Mouse (Mus musculus) bone marrow macrophage, adult 2 months (primary cell): ENCODE results near the gene Ralbp1. TPM values are rescaled to one million over a fixed set of nuclear protein-coding genes. Genes with fewer than 3 reads are reported as not detected.

Source experiments
- H3K27ac ChIP-seq: 2 replicates; pipeline ENCODE4 v1.5.1; 2012; ENCODE audit warnings: low read depth, low read length; ENCODE audit not compliant: insufficient read depth
- H3K4me1 ChIP-seq: 2 replicates; pipeline ENCODE4 v1.6.1; 2012; ENCODE audit warnings: low read length; ENCODE audit not compliant: control insufficient read depth, insufficient read depth
- H3K4me3 ChIP-seq: 2 replicates; pipeline ENCODE4 v1.5.1; 2012; ENCODE audit warnings: mild to moderate bottlenecking, low read length, moderate library complexity; ENCODE audit not compliant: insufficient read depth
- CTCF ChIP-seq: IDR thresholded peaks from 2 replicates; pipeline ENCODE4 v1.5.1; 2012; ENCODE audit warnings: low read depth, mild to moderate bottlenecking, low read length, moderate library complexity
- POLR2A ChIP-seq: IDR thresholded peaks from 2 replicates; pipeline ENCODE4 v1.6.1; 2012; ENCODE audit warnings: mild to moderate bottlenecking, low read depth, low read length, borderline replicate concordance
- polyA plus RNA-seq: library from polyadenylated mRNA; stranded (reverse); fragments of >200 nt; gene quantifications from 2 replicates; pipeline ENCODE4 v1.2.4, GENCODE M21; 2012; ENCODE audit not compliant: missing spikeins, insufficient read depth, insufficient read length

Ralbp1 gene
- polyA plus RNA-seq, 1 experiment, result 61.3 TPM

DNA sequence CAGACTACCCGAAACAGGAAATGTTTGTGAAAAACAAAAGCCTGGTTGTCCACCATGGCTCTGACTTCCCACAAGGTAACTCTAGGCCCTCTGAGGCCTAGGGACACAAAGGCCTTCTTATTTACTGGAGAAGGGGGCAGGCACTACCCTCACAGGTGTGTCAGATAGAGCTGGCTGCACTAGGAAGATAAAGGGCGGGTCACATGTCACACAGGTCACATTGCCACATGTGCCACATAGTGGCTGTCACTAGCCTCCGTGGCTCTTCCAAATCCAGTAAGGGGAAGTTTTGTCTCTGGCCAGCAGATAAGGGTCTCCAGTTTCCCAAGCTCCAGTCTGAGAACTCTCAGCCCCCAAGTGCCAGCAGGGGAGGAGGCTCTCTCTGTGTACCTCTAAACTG lies 33.6 kb upstream of the Ralbp1 start:
- TF ChIP-seq CTCF, result no peak
- no peak for TF ChIP-seq POLR2A
- no peak overlapping the region for H3K27ac ChIP-seq
- peaks cover 19% of the 10 kb centered on the region for H3K4me1 ChIP-seq
- H3K4me3 ChIP-seq, result no peak overlapping the region

GRCm38 (mm10) chr17:65916135-65916668 lies 30.6 kb upstream of the Ralbp1 start:
- no peak overlapping the region for H3K27ac ChIP-seq
- TF ChIP-seq POLR2A, result no peak
- H3K4me3 ChIP-seq, result no peak overlapping the region

GRCm38 (mm10) chr17:65914083-65914482 lies 28.5 kb upstream of the Ralbp1 start:
- TF ChIP-seq POLR2A (no peak), CTCF (no peak)
- H3K4me3 ChIP-seq, result no peak overlapping the region
- no peak overlapping the region for H3K27ac ChIP-seq
- peaks cover 10% of the 10 kb centered on the region for H3K4me1 ChIP-seq

More at GRCm38 (mm10) chr17:65916135-65916668, 30.6 kb upstream of the Ralbp1 start:
- H3K4me1 ChIP-seq, result peaks cover 13% of the 10 kb centered on the region

DNA sequence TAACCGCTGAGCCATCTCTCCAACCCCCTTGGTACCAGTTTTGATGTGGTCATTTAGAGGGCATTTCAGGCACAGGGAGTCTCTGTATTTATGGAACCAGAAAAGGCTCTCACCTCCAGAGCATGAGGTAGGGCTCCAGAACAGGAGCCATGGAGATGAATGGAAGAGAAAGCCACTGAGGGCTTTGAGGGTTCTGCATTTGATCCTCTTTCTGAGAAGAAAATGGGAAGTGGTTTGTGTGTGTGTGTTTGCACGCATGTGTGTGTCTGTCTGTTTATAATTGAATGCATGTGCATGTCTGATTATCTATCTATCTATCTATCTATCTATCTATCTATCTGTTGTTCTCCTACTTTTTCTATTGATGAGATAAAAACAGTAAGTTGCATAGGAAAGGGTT lies 26.6 kb upstream of the Ralbp1 start:
- Histone ChIP-seq H3K27ac (no peak overlapping the region), H3K4me3 (no peak overlapping the region), H3K4me1 (peaks cover 6% of the 10 kb centered on the region)
- no peak for TF ChIP-seq POLR2A
- no peak for TF ChIP-seq CTCF

DNA sequence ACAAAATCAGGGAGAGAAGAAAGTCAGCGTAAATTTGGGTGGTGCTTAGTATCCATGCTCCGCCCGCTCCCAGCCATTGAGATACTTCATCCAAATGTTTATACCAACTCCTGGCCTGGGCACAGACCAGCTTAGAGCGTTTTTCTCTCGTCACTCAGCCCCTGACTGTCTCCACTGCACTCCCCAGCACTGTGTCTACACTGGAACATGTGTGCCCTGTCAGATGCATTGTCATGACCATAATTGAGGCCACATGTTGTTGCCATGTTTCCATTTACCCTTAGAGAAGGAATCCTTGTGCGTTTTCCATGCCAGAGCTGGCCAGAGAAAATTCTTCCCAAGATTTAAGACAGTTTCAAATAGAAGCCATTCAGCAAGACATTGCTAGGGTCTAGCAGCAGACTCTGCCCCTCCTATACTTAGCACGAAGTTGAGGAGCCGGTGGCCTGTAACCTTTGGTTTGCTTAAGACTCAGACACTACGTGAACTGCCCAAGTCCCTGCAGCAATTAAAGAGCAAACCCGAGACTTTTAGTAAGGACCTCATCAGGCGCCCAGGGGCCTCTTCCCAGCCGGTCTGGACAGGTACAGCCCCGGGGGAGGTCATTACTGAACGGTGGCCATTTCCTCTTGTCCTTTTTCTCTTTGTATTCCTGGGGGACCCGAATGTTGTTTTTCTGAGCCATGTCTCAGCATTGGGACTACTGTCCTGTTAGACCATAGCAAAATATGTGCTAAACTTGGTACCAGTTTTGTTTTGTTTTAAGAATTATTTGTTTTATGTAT lies 25.9 kb upstream of the Ralbp1 start:
- Histone ChIP-seq H3K4me3 (no peak overlapping the region), H3K4me1 (peaks cover 6% of the 10 kb centered on the region)
- TF ChIP-seq CTCF (no peak), POLR2A (no peak)

GRCm38 (mm10) chr17:65908270-65908669 lies 22.7 kb upstream of the Ralbp1 start:
- no peak for TF ChIP-seq CTCF
- TF ChIP-seq POLR2A, result no peak
- Histone ChIP-seq H3K27ac (no peak overlapping the region), H3K4me3 (no peak overlapping the region), H3K4me1 (no peaks in the 10 kb centered on the region)

More for the DNA sequence above, 25.9 kb upstream of the Ralbp1 start:
- no peak overlapping the region for H3K27ac ChIP-seq

GRCm38 (mm10) chr17:65906895-65907401 lies 21.4 kb upstream of the Ralbp1 start:
- no peaks in the 10 kb centered on the region for H3K4me1 ChIP-seq
- TF ChIP-seq CTCF (no peak), POLR2A (no peak)
- no peak overlapping the region for H3K27ac ChIP-seq
- no peak overlapping the region for H3K4me3 ChIP-seq

- Histone ChIP-seq H3K4me1 (no peaks in the 10 kb centered on the region), H3K4me3 (no peak overlapping the region), H3K27ac (no peak overlapping the region)
- TF ChIP-seq POLR2A (no peak), CTCF (no peak)
Measured at GRCm38 (mm10) chr17:65906313-65906894, 20.8 kb upstream of the Ralbp1 start.

GRCm38 (mm10) chr17:65905241-65905640 lies 19.6 kb upstream of the Ralbp1 start:
- Histone ChIP-seq H3K4me3 (no peak overlapping the region), H3K27ac (no peak overlapping the region), H3K4me1 (no peaks in the 10 kb centered on the region)
- TF ChIP-seq POLR2A (no peak), CTCF (no peak)

- Histone ChIP-seq H3K4me1 (no peaks in the 10 kb centered on the region), H3K4me3 (no peak overlapping the region), H3K27ac (no peak overlapping the region)
- TF ChIP-seq POLR2A, result no peak
- no peak for TF ChIP-seq CTCF
Measured at GRCm38 (mm10) chr17:65903826-65904225, 18.2 kb upstream of the Ralbp1 start.

- TF ChIP-seq CTCF, result no peak
- no peak for TF ChIP-seq POLR2A
Measured at GRCm38 (mm10) chr17:65903011-65903410, 17.4 kb upstream of the Ralbp1 start.

More at GRCm38 (mm10) chr17:65903011-65903410, 17.4 kb upstream of the Ralbp1 start:
- Histone ChIP-seq H3K27ac (no peak overlapping the region), H3K4me3 (no peak overlapping the region), H3K4me1 (no peaks in the 10 kb centered on the region)
